Mouse (Mus musculus) lung, postnatal 25 days (tissue): ENCODE measurements around the gene Flrt1.

Experiments used
- DNase-seq: peaks from one replicate; pipeline ENCODE4 v3.0.0; 2022; ENCODE audit warnings: low spot score

The Flrt1 gene

DNA sequence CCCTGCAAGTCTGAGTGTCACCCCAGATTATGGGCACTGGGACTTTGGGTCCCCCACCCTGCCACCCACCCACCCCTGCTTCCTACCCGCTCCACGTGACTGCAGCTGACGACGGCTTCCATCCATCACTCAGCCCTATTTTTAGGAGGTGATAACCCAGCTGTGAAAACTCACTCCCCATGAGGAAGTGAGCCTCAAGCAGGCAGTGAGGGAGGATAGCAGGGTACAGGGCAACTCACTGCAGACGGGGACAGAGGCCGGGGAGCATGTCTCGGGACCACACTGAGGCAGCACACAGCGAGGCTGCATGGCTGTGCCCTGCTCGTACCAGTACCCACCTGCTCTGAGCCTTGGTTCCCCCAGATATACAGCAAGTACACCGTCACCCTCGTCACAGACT is 24.8 kb upstream of the Flrt1 start:
- DNase-seq = no peak

DNA sequence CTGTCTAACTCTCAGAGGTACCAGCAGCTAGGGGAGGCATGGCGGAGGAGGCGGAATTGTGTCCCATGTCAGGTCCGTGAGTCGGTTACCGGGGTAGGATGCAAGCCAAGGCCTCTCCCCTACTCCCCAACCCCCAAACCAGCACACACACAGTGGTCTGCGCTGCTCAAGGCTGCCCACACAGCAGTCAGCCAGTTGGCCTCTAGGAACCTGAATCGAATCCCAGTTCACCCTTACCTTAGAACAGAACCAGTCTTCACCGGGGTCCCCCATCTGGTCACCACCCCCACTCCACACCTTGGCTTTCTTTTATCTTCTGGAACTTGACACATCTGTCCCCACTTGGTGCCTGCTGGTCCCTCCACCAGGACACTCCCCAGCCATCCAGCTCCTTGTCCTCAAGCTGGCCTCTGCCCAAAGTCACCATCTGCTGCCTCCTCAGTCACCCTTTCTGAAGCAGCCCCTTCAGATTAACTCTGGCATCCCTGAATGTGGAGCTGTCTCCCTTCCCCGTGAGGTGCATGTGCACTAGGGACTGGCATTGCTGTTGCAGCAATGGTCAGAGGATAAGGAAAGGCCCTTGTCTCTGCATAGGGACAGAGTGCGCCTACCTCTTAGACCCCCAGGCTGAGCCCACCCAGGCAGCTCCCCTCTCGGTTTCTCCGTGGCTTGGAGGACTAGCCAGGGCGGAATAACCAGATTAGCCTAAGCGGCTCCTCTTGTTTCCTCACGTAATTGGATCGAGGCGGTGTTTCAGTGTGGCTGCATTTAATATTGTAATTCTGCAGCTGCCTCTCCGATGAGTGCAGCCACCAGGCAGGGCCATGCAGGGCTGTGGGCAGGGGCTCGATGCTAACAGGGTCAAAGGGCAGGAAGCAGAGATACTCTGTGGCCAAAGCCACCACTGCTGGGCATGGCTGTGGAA is 23.3 kb upstream of the Flrt1 start:
- DNase-seq = no peak

DNA sequence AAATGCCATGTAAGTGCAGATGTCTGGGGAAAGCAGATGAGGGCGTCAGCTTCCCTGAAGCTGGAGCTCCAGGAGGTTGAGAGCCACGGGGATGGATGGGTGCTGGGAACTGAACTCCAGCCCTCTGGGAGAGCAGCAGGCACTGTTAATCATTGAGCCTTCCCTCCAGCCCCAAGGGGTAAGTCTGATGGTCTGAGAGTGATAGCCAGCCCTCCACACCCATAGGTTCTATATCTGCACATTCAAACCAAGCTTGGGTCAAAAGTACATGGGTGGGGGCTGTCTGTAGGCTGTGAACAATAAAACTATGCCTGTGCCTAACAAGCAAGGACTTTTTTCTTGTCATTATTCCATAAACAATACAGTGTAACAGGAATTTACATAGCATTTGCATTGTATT is 21.4 kb upstream of the Flrt1 start:
- DNase-seq = no peak

DNA sequence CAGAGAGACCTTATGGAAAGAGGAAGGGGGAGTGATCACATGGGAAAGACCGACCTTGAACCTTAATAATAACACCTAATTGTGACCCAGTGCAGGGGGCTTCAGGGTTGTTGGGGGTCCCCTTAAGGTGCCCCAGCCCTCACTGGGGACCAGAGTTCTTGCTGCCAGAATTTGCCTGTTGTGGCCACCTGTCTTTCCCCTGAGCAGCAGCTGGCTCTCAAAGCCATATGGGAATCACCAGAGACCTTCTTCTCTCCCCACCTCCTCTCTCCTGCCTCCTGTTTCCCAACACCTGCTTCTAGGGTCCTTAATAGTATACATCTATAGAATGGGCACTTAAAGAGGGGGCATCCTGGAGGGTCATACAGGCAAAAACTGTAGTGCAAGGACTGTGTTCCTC is 20.7 kb upstream of the Flrt1 start:
- DNase-seq = no peak

DNA sequence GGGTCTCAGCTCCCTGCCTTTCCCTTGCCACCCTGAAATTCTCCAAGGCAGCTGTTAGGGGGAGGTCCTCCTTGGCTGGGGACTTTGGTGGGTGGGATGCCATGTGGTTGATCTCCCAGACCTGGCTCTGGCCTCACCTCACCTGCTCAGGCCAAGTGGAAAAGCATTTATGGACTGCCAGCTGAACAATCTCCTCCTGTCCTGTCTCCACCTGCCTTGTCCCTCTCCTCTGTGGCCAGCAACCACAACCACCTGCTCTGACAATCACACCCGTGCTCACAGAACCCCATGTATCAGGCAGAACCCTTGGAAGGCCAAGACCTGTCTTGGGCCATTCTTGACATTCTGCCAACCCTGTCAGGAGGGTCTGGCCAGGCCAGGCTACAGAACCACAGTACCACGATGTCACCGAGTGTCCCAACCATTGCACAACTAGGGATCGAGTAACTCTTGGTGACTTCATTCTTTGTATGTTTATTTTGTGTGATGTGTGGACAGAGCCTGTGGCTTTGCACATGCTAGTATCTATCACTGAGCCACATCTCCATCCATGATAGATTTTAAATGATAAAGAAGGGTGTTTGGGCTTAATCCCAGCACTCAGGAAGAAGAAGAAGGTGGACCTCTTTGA is 20.1 kb upstream of the Flrt1 start:
- no peak for DNase-seq

DNA sequence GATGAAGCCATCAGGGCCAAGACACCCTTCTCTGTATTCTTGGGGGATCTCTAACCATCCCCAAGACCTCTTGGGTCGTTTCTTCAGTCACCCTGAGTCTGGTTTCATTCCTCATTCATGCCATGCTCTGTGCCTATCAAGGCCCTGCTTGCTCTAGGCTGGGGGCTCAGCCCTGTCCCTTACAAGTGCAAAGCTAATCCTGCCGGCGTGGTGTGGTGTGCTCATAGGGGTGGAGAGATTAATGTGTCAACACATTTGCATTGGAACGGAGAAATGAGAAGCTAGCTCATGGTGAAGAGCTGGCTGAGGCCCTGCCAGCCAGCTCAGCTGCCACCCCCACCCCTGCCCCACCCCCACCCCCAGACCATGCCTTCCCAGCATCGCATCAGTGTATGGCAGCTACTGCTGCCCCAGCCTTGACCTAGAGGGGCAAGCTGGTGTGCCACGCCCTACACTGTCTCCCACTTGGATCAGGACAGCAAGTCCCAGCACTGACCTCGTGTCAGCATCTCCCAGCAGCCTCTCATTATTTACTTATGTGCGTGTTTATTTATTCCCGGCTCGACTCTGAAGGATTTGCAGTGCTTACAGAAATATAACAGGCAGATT is 17.3 kb upstream of the Flrt1 start:
- no peak for DNase-seq

DNA sequence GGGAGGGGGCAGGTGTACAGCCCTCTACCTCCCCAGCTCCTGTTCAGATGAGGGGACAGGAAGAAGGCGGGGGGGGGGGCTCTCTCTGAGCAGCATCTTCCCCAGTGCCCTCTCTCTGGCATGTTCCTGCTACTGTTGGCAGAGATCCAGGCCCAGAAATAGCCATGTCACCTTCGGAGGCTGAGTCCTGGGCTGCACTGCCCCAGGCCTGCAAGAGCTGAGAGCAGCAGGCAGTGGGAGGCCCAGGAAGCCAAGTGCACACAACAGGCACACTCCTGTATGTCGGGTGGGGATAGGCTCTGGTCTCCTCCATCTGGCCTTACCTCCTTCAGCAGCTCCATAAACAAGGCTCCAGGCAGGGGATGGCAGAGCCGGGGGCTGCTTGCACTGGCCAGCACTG is 16.7 kb upstream of the Flrt1 start:
- DNase-seq = no peak

DNA sequence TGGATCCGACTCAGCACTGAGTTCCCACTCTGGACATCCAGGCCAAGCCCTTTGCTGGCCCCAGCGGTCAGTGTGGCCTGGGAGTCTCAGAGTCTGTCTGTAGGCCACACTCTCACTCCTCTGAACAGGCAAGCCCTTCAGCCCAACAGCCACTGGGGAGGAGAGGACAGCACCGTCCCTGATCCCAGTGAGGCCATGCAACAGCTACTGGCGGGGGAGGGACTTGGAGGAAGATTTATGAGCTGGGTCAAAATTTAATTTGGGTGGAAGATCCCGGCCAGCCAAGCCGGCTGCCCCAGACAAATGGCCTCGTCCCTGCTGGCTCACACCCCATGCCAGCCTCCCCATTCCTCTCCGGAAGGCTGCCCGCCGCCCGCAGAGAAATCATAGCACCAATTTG is 15.7 kb upstream of the Flrt1 start:
- DNase-seq = no peak

DNA sequence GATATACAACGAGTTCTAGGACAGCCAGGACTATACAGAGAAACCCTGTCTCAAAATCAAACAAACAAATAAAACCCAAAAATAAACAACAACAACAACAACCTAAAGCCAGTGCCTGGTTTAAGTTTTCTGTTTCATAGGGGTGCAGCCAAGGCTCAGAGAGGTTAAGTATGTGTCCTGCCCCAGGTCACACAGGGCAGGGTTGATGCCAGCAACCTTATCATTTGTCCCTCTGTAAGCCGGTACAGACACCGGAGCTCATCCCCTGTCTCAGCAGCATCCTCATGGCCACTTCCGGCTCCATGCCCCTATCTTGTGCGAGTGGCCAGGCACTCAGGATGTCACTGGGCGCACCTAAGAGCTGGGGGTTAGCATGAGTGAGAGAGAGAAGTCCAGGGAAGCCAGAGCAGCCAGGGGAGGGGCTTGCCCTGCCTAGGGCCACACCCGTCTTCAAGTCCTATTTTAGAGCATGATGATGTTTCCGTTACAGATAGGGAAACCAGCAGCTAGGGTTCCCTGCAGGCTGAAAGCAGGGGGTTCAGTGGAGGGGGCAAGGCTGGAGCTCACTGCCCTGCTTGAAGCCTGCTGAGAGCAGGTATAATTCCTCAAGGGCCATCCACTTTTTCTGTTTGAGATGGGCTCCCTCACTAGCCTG is 12.3 kb upstream of the Flrt1 start:
- DNase-seq = no peak

DNA sequence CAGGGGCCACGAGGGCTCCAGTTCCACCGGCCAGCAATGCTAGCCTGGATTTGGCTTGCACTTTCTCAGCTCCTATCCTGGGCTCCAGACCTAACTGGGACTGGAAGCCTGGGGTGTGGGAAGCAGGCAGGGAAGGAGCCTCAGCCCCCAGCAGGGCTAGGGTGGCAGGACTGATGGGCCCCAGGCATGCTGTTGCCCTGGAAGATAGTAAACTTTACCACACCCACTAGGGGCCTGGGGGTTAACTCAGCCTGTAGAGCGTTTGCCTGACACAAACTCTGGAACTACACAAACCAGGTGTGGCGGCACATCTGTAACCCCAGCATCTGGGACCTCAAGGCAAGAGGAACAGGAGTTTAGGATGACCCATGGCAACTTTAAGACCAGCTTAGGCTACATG is 11.6 kb upstream of the Flrt1 start:
- DNase-seq = no peak

DNA sequence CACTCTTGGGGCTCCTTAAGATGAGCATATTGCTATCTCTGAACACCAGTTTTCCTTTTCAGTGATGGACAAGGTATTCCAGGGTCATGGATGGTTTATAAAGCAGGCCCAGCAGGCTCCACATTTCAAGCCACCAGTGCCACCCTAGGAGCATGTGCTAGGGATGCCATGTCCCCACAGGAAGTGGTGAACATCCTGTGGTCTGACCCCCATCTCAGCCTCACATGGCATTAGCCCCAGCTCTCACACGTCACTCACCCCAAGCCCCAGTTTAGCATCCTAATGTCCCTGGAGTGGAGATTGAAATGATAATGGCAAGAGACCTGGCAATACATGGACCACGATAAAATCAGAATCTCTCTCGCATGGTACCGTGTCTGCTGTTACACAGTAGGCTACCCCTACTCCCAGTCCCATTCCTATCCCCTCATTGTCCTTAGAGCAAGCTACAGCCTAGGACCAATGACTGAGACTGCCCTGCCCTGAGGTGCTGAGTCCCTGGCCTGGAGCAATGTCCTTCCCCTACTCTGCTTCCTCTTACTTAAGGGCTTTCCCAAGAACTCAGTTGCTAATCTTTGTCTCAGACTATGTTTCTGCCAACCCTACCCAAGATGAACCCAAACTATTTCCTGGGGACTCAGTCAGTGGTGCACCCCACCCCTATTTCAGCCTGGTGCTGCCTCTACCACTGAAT is 10.7 kb upstream of the Flrt1 start:
- DNase-seq = no peak

DNA sequence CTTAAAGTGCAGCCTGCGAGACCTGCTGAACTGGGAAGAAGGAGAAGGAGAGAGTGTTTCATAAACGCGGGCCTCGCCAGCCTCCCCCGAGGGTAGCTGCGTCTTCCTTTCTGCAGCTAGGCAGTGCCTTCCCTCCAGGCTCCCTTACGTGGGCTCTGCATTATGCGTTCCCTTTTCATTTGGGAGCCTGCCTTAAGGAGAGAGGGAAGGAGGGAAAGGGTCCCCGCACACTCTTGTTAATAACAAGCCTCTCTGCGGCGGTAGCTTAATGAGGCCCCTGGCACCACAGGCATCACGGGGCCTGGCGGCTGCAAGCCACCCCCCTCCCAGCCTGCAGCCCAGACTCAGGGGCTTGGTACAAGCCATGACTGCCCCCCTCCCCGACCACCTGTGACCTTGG is 8.0 kb upstream of the Flrt1 start:
- no peak for DNase-seq

DNA sequence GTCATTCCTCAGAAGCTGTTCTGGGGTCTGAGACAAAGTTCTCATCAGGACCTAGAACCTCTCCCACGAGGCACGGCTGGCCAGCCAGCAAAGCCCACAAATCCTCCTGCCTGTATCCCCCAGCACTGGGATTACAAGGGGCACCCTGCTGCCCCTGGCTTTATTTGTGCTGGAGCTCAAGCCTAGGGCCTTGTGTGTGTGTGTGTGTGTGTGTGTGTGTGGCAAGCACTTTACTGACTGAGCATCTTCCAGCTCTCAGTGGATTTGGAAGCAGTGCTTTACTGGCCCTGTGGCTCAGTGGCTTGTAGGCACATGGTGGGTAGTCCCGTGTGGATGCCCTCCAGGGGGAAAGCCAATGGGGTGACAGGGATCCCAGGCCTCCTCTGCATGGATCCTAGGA is 7.1 kb upstream of the Flrt1 start:
- no peak for DNase-seq

DNA sequence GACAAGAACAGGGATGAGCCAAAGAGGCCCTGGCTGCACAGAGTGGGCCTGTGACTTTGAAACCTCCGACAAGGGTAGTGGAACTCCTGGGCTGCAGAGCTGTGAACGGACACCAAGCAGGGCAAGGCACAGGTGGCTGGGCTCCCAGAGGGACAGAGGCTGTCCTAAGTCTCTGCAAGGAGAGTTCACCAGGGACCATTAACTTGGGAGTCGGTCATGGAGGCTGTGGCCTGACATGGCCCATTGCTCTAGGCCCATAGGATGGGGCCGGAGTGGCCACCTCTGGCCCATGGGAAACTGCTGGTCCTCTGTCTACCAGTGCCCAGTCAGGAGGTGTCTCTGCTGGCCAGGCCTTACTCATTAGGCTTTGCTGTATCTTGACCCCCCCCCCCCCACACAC is 6.2 kb upstream of the Flrt1 start:
- DNase-seq = no peak

DNA sequence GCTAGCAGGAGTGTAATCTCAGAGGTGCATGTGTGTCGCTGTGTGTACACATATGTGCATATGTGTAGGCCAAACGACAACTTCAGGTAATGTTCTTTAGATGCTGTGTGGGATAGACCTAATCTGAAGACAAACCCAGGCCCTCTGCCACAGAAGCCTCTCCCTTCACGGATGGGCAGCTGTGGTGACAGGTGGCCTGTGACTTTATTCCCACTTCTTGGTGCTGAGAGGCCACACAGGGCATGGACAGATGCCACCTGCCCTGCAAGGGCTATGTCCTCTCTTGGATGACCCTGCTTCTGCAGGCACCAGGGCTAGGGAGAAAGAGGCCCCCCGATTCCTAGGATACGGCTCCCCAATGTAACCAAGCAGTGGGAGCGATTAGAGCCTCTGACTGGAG is 5.8 kb upstream of the Flrt1 start:
- DNase-seq = no peak

DNA sequence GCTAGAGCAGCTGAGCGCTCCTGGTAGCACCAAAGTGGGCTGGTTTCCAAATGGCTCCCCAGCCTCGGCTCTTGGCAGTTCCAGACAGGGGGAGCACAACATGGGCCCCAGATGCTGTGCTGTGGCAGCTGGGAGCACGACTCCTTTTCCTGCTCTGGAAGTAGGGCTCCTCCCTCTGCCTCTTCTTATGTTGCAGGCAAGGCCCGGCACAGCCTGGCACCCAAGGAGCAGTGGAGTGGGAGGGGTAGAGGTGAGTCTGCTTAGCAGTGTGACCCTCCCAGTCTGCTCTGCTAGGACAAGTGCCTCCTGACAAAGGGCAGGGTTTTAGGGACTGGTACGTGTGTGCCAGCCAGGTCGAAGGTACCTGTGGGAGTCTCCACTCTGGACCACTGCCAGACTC is 5.3 kb upstream of the Flrt1 start:
- DNase-seq = no peak

DNA sequence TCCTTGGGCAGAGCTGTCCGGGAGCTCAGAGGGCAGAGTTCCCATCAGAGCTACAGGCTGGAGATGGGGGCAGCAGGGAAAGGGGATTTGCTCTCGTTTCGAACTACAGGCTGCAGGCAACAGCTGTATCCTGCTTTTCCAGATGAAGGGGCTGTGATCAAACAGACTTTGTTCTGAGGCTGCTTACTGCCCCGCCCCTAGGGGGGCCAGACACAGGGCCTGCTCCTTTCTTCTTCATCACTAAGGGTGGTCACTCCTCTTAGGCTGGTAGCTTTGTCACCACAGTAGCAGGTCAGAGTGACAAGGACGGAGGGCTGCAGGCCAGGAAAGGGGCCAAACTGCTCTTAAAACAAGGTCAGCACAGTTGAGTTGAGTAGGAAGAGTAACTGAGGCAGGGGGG is 4.6 kb upstream of the Flrt1 start:
- no peak for DNase-seq

DNA sequence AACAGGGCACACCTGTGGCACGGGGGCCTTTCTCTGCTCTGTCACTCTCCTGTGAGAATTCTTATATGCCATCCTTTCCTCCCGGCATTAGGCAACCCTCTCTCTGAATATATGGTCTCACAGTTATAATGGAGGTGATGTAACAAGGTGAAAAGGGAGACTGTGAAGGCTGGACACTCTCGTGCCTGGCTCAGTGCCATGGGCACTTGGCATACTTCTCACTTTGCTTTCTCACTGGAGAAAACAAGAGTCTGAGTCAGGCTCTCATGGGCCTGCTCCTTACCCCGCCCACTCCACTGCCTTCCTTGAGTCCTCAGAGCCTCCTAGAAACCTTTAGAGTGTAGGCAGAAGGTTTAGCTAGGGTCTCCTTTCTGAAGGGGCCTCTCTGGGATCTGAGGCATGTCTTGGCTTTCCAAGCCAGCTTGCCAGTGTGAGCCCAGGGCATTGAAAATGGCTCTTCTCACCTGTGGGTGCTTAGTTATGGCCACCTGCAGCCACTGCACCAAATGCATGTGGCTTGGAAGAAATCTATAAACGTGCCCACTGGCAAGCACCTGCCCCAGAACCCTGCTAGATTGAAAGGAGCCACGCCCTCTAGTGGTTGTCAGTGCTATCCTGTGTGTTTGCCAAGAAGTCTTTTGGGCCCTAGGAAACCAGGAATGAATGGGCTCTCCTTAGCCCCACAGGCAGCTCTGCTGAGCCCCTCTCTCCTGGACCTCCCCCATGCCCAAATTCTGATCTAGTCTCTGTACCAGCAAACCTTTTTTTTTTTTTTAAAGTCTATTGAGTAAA is 2.8 kb upstream of the Flrt1 start:
- DNase-seq = peak; percentile 86

DNA sequence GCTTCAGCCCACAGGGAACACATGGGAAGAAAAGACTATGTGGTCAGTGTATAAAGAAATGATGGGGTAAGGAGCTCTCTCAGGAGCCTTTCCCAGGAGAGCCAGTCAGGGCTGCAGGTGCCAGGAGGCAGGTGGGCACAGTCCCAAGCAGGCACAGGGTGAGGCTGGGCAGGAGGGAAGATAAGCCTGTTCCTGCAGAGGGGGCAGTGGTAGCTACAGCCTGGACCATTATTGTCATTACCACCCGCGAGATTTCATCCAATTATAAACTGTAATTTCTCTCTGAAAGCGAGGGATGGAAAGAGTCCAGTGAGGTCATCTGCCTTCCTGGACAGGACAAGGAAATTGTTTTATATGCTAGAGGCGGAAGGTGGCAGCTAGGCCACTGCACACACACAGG is 1.6 kb upstream of the Flrt1 start:
- DNase-seq = no peak

DNA sequence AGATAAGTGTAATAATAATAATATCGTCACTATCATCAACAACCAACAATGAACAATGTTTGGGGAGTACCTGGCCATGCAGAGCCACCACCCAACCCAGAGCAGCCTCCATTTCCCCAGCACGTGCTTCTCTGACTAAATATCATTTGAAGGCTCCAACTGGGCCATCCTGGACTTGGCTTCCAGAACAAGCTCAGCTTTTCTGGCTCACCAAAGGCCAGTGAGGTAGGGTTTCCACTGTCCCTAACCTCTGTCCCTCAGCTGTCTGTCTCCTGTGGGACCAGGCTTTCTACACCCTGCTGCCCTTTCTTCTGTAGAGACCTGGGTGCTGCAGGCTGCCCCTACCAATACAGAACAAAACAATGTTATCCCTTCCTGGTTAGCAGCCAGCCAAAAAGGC is 1.0 kb upstream of the Flrt1 start:
- no peak for DNase-seq

DNA sequence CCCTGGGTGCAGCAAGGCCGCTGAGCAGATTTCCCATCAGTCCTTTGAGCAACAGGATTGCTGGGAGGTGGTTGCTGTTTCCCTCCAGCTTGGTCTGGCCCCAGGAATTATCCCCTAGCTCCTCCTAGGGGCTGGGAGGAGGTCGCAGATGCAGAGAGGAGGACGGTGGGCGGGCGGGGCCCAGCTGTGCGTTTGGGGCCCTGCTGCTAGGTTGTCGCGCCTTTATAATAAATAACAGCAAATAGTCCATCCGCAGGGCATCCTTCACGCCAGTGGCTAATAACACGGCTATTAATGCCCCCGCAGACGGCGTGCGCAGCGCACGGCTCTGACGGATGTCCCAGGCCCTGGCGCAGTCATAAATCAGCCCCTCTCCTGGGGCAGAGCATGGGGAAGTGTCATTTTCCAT is 1.5 kb downstream of the Flrt1 start:
- no peak for DNase-seq
